Mouse (Mus musculus): ENCODE data around the gene Tmem256. TPM values are rescaled to one million over a fixed set of nuclear protein-coding genes. Genes with fewer than 3 reads are reported as not detected.

Tmem256 gene
- total and polyA plus RNA-seq, 2 experiments from 2014 or later, result 95.5 to 349 TPM

GRCm38 (mm10) chr11:69818365-69818764 lies 19.9 kb upstream of the Tmem256 start, which contains the start of gene Spem2:
Gene Spem2 (minus strand): TSS chr11:69818465.
- no peaks in the 10 kb centered on the region for H3K36me3 ChIP-seq (ENCODE audit: insufficient read depth, low read length)
- ATAC-seq (ENCODE audit: low FRiP score), result no peak
- H3K4me3 ChIP-seq (ENCODE audit: low read depth, low read length), result no peak within 1 kb of the TSS
- no peak for DNase-seq (ENCODE audit: low spot score)
- H3K4me2 ChIP-seq (ENCODE audit: low read depth, low read length, poor library complexity, severe bottlenecking), result no peak within 1 kb of the TSS
- H3K27ac ChIP-seq (ENCODE audit: low read depth, low read length), result no peak within 1 kb of the TSS
- no peaks in the 10 kb centered on the region for H3K4me1 ChIP-seq (ENCODE audit: insufficient read depth, low read length)
- H3K9ac ChIP-seq (replicated peaks; ENCODE audit: low read length, poor library complexity, severe bottlenecking), result no peak within 1 kb of the TSS
- WGBS, result 76% methylated on average over 2 of the region's 2 CpGs
- H3K27me3 ChIP-seq (ENCODE audit: insufficient read depth, low read length), result no peaks in the 10 kb centered on the region
- no peak for TF ChIP-seq CTCF (IDR thresholded peaks at IDR 0.05)
- no peaks in the 10 kb centered on the region for H3K9me3 ChIP-seq (ENCODE audit: low read length)

DNA sequence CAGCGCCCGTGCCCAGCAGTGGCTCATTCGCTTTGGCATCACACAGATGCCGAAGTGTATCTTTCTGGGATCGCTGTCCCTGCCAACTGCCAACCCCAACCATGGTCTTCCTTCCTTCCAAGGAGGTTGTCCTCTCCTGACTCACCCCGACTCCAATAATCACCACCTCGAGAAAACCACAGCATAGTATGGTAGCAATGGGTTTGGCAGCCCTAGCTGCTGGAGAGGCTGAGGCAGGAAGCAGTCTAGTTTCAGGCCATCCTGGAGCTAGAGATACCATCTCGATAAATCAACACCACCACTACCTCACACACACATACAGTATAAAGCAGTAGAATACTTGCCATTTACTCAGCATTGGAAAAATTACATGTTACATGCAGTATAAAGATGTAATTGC lies 19.4 kb upstream of the Tmem256 start:
- ATAC-seq (ENCODE audit: low FRiP score) (no peak), DNase-seq (ENCODE audit: low spot score) (no peak)
- no peak for TF ChIP-seq CTCF (IDR thresholded peaks at IDR 0.05)
- H3K4me2 ChIP-seq (ENCODE audit: low read depth, low read length, poor library complexity, severe bottlenecking), result no peak overlapping the region
- H3K27me3 ChIP-seq (ENCODE audit: insufficient read depth, low read length), result no peaks in the 10 kb centered on the region
- no peak overlapping the region for H3K4me3 ChIP-seq (ENCODE audit: low read depth, low read length)
- H3K36me3 ChIP-seq (ENCODE audit: insufficient read depth, low read length), result peaks cover 3% of the 10 kb centered on the region; the same call in 1 of the 2 replicates
- WGBS, result 90% methylated on average over 8 of the region's 8 CpGs
- no peaks in the 10 kb centered on the region for H3K4me1 ChIP-seq (ENCODE audit: insufficient read depth, low read length)
- no peak overlapping the region for H3K27ac ChIP-seq (ENCODE audit: low read depth, low read length)
- H3K9ac ChIP-seq (replicated peaks; ENCODE audit: low read length, poor library complexity, severe bottlenecking), result no peak overlapping the region
- no peaks in the 10 kb centered on the region for H3K9me3 ChIP-seq (ENCODE audit: low read length)

DNA sequence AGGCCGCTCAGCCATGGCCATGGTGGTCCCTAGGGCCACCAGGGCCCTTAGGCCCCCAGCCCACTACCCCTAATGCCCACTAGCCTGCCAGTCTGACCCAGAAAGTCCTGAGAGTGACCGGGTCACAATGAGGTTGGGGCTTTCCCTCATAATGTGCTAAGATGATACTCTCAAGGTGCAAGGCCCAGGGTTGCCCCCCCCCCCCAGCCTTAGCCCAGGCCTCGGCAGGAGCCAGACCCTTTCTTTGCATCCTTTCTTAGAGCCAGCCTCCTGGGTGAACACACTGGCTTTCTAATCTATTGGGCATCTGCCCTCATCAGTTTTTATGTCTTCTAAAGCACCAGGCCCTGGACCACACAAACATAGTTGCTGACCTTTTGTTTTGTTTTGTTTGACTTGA lies 16.2 kb upstream of the Tmem256 start, which contains the start of gene Spem1:
Spem1 (minus strand) TSS at position 101 of the 400 bp plus-strand sequence.
- H3K4me2 ChIP-seq (ENCODE audit: low read depth, low read length, poor library complexity, severe bottlenecking), result no peak within 1 kb of the TSS
- no peaks in the 10 kb centered on the region for H3K9me3 ChIP-seq (ENCODE audit: low read length)
- DNase-seq (ENCODE audit: low spot score), result no peak
- H3K4me3 ChIP-seq (ENCODE audit: low read depth, low read length), result no peak within 1 kb of the TSS
- TF ChIP-seq CTCF (IDR thresholded peaks at IDR 0.05), result no peak
- no peak within 1 kb of the TSS for H3K27ac ChIP-seq (ENCODE audit: low read depth, low read length)
- no peak within 1 kb of the TSS for H3K9ac ChIP-seq (replicated peaks; ENCODE audit: low read length, poor library complexity, severe bottlenecking)
- H3K36me3 ChIP-seq (ENCODE audit: insufficient read depth, low read length), result peaks cover 32% of the 10 kb centered on the region
- no peaks in the 10 kb centered on the region for H3K27me3 ChIP-seq (ENCODE audit: insufficient read depth, low read length)
- ATAC-seq (ENCODE audit: low FRiP score), result no peak
- H3K4me1 ChIP-seq (ENCODE audit: insufficient read depth, low read length), result no peaks in the 10 kb centered on the region
- 93% methylated on average over 3 of the region's 3 CpGs for WGBS

- Histone ChIP-seq H3K9ac (replicated peaks; ENCODE audit: low read length, poor library complexity, severe bottlenecking) (no peak overlapping the region), H3K27me3 (ENCODE audit: insufficient read depth, low read length) (no peaks in the 10 kb centered on the region), H3K4me1 (ENCODE audit: insufficient read depth, low read length) (no peaks in the 10 kb centered on the region), H3K4me3 (ENCODE audit: low read depth, low read length) (no peak overlapping the region), H3K4me2 (ENCODE audit: low read depth, low read length, poor library complexity, severe bottlenecking) (no peak overlapping the region), H3K27ac (ENCODE audit: low read depth, low read length) (no peak overlapping the region), H3K36me3 (ENCODE audit: insufficient read depth, low read length) (peaks cover 46% of the 10 kb centered on the region), H3K9me3 (ENCODE audit: low read length) (no peaks in the 10 kb centered on the region)
- ATAC-seq (ENCODE audit: low FRiP score) (no peak), DNase-seq (ENCODE audit: low spot score) (no peak)
- 72% methylated on average over 2 of the region's 2 CpGs for WGBS
- TF ChIP-seq CTCF (IDR thresholded peaks at IDR 0.05), result no peak
Observed at GRCm38 (mm10) chr11:69823456-69823855, 14.9 kb upstream of the Tmem256 start.

GRCm38 (mm10) chr11:69828832-69829231 lies 9.5 kb upstream of the Tmem256 start:
- no peak for DNase-seq (ENCODE audit: low spot score)
- Histone ChIP-seq H3K27me3 (ENCODE audit: insufficient read depth, low read length) (no peaks in the 10 kb centered on the region), H3K9ac (replicated peaks; ENCODE audit: low read length, poor library complexity, severe bottlenecking) (no peak overlapping the region), H3K9me3 (ENCODE audit: low read length) (no peaks in the 10 kb centered on the region), H3K4me2 (ENCODE audit: low read depth, low read length, poor library complexity, severe bottlenecking) (no peak overlapping the region), H3K27ac (ENCODE audit: low read depth, low read length) (no peak overlapping the region), H3K4me1 (ENCODE audit: insufficient read depth, low read length) (peaks cover 4% of the 10 kb centered on the region; the same call in 1 of the 2 replicates), H3K4me3 (ENCODE audit: low read depth, low read length) (no peak overlapping the region), H3K36me3 (ENCODE audit: insufficient read depth, low read length) (peaks cover 65% of the 10 kb centered on the region)
- no peak for TF ChIP-seq CTCF (IDR thresholded peaks at IDR 0.05)
- no peak for ATAC-seq (ENCODE audit: low FRiP score)
- 62% methylated on average over 5 of the region's 5 CpGs for WGBS

DNA sequence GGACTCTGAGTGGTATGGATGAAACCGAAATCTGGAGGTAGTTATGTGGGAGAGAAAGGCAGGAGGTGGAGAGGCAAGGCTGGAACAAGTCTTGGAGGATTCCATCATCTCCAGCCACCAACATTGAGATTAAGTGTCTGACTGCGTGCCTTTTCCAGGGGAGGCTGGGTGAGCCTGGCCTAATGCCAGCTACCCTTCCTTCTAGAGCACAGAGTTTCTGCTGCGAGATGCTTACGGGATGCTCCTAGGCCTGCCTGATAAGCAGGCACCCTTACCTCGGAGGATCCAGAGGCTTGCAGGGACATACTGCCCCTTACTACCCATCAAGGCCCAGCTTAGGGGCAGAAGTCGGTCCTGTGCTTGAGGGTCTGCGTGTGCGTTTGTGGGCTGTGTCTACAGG lies 4.8 kb upstream of the Tmem256 start:
- Histone ChIP-seq H3K4me1 (ENCODE audit: insufficient read depth, low read length) (peaks cover 7% of the 10 kb centered on the region; the same call in 1 of the 2 replicates), H3K36me3 (ENCODE audit: insufficient read depth, low read length) (peaks cover 22% of the 10 kb centered on the region), H3K4me3 (ENCODE audit: low read depth, low read length) (peak overlapping the region; percentile 91), H3K4me2 (ENCODE audit: low read depth, low read length, poor library complexity, severe bottlenecking) (peak overlapping the region; percentile 97), H3K9ac (replicated peaks; ENCODE audit: low read length, poor library complexity, severe bottlenecking) (peak overlapping the region; percentile 98), H3K27ac (ENCODE audit: low read depth, low read length) (0 out of 2 replicates have a peak overlapping the region, but pooled peaks have one; percentile 32), H3K27me3 (ENCODE audit: insufficient read depth, low read length) (no peaks in the 10 kb centered on the region), H3K9me3 (ENCODE audit: low read length) (no peaks in the 10 kb centered on the region)
- DNase-seq (ENCODE audit: low spot score) (no peak), ATAC-seq (ENCODE audit: low FRiP score) (no peak)
- no peak for TF ChIP-seq CTCF (IDR thresholded peaks at IDR 0.05)
- 58% methylated on average over 8 of the region's 8 CpGs for WGBS

Measured in midbrain, postnatal 0 days (tissue).